Mouse (Mus musculus): ENCODE measurements around the gene Arl15. TPM values are rescaled to one million over a fixed set of nuclear protein-coding genes. Genes with fewer than 3 reads are reported as not detected.

The Arl15 gene
- polyA plus RNA-seq, 1 experiment: 5.4 TPM

DNA sequence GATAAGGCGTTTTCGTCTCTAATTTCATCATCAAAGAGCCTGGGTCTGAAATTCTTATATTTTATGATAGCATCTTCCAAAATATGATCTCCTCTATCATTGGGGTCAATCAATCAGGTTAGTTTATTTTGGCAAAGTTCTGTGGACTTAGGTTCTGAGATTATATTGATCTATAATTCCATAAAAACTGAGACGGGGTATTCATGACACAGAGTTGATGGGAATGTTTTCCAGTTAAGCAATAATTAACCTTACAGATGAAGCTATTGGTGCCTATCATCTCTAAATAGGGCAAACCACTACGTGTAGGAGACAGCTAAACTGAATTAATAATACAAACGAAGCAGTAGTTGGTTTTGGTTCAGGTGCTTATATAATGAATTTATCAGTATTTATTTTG, 292.5 kb downstream of the Arl15 start:
- no peak overlapping the region for H3K4me3 ChIP-seq (replicated peaks; ENCODE audit: control insufficient read depth, low read depth, low read length)
- H3K27ac ChIP-seq (ENCODE audit: control insufficient read depth, insufficient read depth, low read depth, low read length, poor library complexity): no peak overlapping the region
- no peaks in the 10 kb centered on the region; the same call in 1 of the 2 replicates for H3K4me1 ChIP-seq (ENCODE audit: control insufficient read depth, insufficient read depth, low read length)
- WGBS: 89% methylated on average over 5 of the region's 5 CpGs
- TF ChIP-seq POLR2A (IDR thresholded peaks at IDR 0.05; ENCODE audit: borderline replicate concordance, control insufficient read depth, low read depth, low read length) (no peak), CTCF (IDR thresholded peaks at IDR 0.05; ENCODE audit: control insufficient read depth, insufficient read depth, low read length) (no peak)

DNA sequence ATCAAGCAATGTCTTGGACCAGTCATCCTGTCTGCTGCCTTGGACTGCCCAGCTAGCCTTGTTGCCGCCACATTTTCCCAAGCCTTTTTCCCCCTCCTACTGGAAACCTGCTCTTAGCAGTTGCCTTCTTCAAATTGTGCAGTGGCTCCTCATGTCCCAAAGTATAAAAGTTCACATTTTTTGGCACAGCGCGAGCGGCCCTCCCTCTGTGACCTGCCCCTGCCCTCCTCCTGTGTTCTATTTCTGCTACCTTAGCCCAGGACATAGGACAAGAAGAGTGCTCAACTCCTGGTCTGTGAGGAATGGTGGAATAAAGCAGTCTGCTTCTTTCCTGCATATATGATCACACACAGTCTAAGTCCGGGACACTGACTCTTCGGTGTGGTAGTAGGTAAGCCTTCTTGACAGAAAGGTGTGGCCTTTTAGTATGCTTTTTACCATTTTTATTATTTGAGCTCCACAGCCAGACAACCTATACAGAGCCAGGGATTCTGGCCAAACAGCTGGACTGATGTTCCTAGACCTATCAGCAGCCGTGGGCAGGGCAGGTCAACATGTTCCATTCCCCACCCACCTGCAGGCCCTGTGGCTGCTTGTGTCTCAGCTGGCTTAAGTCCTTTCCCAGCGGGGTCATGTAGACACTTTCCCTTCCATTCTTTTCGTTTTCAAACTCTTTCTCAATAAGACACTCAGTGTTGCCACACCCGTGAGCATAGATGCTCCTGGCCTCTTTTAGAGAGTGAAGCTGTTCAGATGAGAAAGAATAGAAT, 293.6 kb downstream of the Arl15 start:
- Histone ChIP-seq H3K27ac (ENCODE audit: control insufficient read depth, insufficient read depth, low read depth, low read length, poor library complexity) (no peak overlapping the region), H3K4me3 (replicated peaks; ENCODE audit: control insufficient read depth, low read depth, low read length) (no peak overlapping the region), H3K4me1 (ENCODE audit: control insufficient read depth, insufficient read depth, low read length) (no peaks in the 10 kb centered on the region; the same call in 1 of the 2 replicates)
- 84% methylated on average over 10 of the region's 10 CpGs for WGBS
- TF ChIP-seq CTCF (IDR thresholded peaks at IDR 0.05; ENCODE audit: control insufficient read depth, insufficient read depth, low read length): no peak
- TF ChIP-seq POLR2A (IDR thresholded peaks at IDR 0.05; ENCODE audit: borderline replicate concordance, control insufficient read depth, low read depth, low read length): no peak

DNA sequence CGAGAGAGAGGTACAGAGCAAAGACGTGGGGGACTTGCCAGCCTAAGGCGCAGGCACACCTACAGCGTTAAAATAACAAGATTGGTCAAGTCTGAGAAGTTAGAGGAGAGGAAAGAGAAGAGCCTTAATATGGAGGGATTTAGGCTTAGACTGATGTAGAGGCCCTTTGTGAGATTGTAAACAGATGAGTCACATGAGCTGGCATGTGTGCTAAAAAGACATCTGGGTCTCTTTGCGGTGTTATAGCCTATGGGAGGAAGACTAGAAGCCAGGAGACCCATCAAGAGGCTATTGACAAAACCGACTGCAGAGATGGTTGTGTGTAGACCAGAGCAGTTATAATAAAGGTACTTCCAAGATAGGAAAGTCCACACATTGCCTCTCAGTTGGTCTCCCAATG, 296.5 kb downstream of the Arl15 start:
- Histone ChIP-seq H3K27ac (ENCODE audit: control insufficient read depth, insufficient read depth, low read depth, low read length, poor library complexity) (no peak overlapping the region), H3K4me1 (ENCODE audit: control insufficient read depth, insufficient read depth, low read length) (no peaks in the 10 kb centered on the region; the same call in 1 of the 2 replicates), H3K4me3 (replicated peaks; ENCODE audit: control insufficient read depth, low read depth, low read length) (no peak overlapping the region)
- WGBS: 95% methylated on average over 6 of the region's 6 CpGs
- TF ChIP-seq CTCF (IDR thresholded peaks at IDR 0.05; ENCODE audit: control insufficient read depth, insufficient read depth, low read length): no peak
- no peak for TF ChIP-seq POLR2A (IDR thresholded peaks at IDR 0.05; ENCODE audit: borderline replicate concordance, control insufficient read depth, low read depth, low read length)

DNA sequence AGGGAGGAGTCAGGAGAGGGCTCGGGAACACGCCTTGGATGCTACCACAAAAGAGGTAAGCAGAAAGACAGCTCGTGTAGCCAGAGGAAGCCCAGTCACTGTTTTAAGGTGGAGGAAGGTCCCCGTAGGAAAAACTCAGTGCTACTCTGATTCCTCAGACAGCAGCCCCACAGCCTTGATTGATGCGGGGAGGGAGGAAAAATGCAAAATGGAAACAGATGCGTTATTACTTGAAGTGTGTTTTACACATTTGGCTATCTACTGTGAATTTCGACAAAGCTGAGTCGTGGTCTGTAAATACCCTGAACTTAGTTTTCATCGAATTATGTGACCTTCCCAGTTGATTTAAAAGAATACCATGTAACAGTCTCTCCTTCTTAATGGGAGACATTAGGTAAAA, 296.9 kb downstream of the Arl15 start:
- Histone ChIP-seq H3K27ac (ENCODE audit: control insufficient read depth, insufficient read depth, low read depth, low read length, poor library complexity) (no peak overlapping the region), H3K4me1 (ENCODE audit: control insufficient read depth, insufficient read depth, low read length) (no peaks in the 10 kb centered on the region; the same call in 1 of the 2 replicates), H3K4me3 (replicated peaks; ENCODE audit: control insufficient read depth, low read depth, low read length) (no peak overlapping the region)
- TF ChIP-seq POLR2A (IDR thresholded peaks at IDR 0.05; ENCODE audit: borderline replicate concordance, control insufficient read depth, low read depth, low read length) (no peak), CTCF (IDR thresholded peaks at IDR 0.05; ENCODE audit: control insufficient read depth, insufficient read depth, low read length) (no peak)
- 77% methylated on average over 9 of the region's 9 CpGs for WGBS

DNA sequence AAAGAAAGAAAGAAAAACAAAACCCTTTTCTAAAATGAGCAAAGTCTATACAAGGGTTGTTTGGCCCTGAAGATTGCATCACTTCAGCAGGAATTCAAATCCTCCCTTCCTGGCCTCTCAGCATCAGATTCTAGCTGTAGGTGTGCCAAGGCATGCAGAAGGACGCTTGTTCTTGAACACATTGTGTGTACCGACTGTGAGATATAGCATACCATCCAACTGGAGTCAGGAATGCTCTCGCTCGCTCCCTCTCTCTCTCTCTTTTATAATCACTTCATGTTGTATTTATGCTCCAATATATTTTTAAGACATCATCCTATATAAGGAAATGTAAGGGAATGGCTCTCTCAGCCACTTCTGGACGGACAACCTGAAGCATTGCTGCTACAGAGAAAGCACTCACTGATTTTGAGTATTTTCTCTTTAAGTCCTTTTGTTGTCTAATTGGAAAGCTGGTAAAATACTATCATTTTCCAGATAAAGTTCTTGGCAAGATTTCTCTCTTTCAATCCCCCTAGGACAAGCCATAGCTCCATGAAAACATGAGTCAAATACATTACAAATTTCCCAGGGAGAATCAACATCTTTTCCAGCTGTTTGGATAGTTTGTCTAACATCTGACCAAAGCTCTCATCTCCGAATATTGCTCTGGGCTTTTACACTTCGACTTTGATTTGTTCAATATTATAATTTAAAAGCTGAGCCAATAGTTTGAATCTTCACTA, 300.0 kb downstream of the Arl15 start:
- TF ChIP-seq POLR2A (IDR thresholded peaks at IDR 0.05; ENCODE audit: borderline replicate concordance, control insufficient read depth, low read depth, low read length): no peak
- TF ChIP-seq CTCF (IDR thresholded peaks at IDR 0.05; ENCODE audit: control insufficient read depth, insufficient read depth, low read length): no peak
- 85% methylated on average over 7 of the region's 7 CpGs for WGBS
- no peak overlapping the region for H3K4me3 ChIP-seq (replicated peaks; ENCODE audit: control insufficient read depth, low read depth, low read length)
- H3K4me1 ChIP-seq (ENCODE audit: control insufficient read depth, insufficient read depth, low read length): no peaks in the 10 kb centered on the region
- H3K27ac ChIP-seq (ENCODE audit: control insufficient read depth, insufficient read depth, low read depth, low read length, poor library complexity): no peak overlapping the region

DNA sequence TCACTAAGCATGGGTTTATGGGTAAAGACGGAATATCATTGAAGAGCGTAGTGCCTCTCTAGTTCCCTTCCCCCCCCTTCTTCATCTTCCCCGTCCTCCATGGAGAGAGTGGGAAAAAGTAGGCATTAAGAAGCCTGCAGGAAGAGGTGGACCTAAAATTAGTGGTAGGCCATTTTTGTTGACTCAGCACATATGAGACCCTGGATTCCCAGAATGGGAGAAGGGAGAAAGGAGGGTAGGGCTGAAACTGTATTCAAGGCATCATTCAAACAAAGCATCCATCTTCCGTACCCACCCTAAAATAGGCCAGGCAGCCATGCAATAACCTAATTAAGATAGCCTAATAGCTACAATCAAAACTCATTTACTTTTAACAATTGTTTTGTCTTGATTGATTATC, 301.1 kb downstream of the Arl15 start:
- TF ChIP-seq POLR2A (IDR thresholded peaks at IDR 0.05; ENCODE audit: borderline replicate concordance, control insufficient read depth, low read depth, low read length) (no peak), CTCF (IDR thresholded peaks at IDR 0.05; ENCODE audit: control insufficient read depth, insufficient read depth, low read length) (no peak)
- H3K27ac ChIP-seq (ENCODE audit: control insufficient read depth, insufficient read depth, low read depth, low read length, poor library complexity): no peak overlapping the region
- no peaks in the 10 kb centered on the region for H3K4me1 ChIP-seq (ENCODE audit: control insufficient read depth, insufficient read depth, low read length)
- no peak overlapping the region for H3K4me3 ChIP-seq (replicated peaks; ENCODE audit: control insufficient read depth, low read depth, low read length)
- 84% methylated on average over 4 of the region's 4 CpGs for WGBS

DNA sequence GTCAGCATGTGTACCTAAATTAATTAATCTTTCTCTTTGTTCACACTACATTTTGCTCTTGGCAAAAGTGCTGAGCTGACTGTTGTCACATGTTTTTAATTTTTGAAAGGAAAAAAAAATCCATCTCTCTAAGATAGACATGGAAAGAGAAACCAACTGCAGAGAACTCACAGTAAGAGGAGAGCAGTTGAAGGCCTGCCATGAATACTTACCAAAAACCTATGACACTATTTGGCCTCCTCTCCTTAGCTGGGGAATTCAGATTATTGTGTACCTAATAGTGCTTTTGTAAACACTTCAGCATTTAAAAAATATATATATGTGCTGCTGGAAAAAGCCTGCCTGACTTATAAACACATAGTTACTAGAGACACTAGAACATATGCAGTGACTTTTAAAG, 302.1 kb downstream of the Arl15 start:
- no peak overlapping the region for H3K4me3 ChIP-seq (replicated peaks; ENCODE audit: control insufficient read depth, low read depth, low read length)
- H3K27ac ChIP-seq (ENCODE audit: control insufficient read depth, insufficient read depth, low read depth, low read length, poor library complexity): no peak overlapping the region
- no peaks in the 10 kb centered on the region for H3K4me1 ChIP-seq (ENCODE audit: control insufficient read depth, insufficient read depth, low read length)
- no peak for TF ChIP-seq CTCF (IDR thresholded peaks at IDR 0.05; ENCODE audit: control insufficient read depth, insufficient read depth, low read length)
- TF ChIP-seq POLR2A (IDR thresholded peaks at IDR 0.05; ENCODE audit: borderline replicate concordance, control insufficient read depth, low read depth, low read length): no peak

DNA sequence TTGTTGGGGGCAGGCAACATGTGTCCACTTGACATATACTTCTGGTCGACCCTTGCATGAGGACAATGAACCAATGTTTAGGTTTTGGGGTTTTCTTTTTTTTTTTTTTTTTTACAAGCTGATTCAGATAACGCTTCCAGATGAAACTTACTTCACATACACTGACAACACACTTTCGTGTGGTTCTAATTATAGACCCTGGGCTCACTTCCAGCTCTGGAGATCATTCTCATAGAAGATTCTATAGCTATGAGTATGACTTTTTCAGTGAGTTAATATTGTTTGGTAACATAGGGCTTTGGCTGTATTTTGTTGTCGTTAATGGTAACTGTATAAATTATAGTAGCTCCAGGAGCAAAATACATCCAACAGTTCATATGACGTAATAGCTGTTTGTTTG, 306.9 kb downstream of the Arl15 start:
- no peak for TF ChIP-seq CTCF (IDR thresholded peaks at IDR 0.05; ENCODE audit: control insufficient read depth, insufficient read depth, low read length)
- TF ChIP-seq POLR2A (IDR thresholded peaks at IDR 0.05; ENCODE audit: borderline replicate concordance, control insufficient read depth, low read depth, low read length): no peak
- Histone ChIP-seq H3K4me3 (replicated peaks; ENCODE audit: control insufficient read depth, low read depth, low read length) (no peak overlapping the region), H3K27ac (ENCODE audit: control insufficient read depth, insufficient read depth, low read depth, low read length, poor library complexity) (no peak overlapping the region), H3K4me1 (ENCODE audit: control insufficient read depth, insufficient read depth, low read length) (no peaks in the 10 kb centered on the region)
- 72% methylated on average over 5 of the region's 5 CpGs for WGBS

Measured in bone marrow, adult 2 months (tissue).